Comparison of ENCODE assay signal across 12 mouse cellular contexts in the genomic region with DNA sequence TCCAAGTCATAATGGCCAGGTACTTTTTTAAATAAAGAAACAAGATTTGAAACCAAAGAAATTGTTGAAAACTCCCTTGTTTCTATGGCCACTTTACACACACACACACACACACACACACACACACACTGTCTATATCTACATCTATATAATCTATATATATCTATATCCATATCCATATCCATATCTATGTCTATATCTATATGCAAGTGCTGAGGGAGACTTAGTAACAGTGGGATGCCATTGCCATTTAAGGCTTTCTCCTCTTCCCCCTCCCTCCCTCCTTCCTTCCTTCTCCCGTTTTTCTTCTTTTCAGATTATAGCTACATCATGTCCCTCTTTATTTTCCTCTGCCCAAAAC. TPM values are rescaled to one million over a fixed set of nuclear protein-coding genes. Genes with fewer than 3 reads are reported as not detected.
A peak's percentile ranks its signal among the peaks of the same experiment; 100 is the strongest.
DNase-seq lines count a peak whose midpoint lies in the region; ATAC-seq and TF ChIP-seq lines count a peak whose summit lies in the region.
"Had no signal": no experiment of that assay in that cellular context is flagged by ENCODE, and none has a peak within 500 bp of the region (broad histone marks: within the 10 kb centered on the region; RNA-seq: fewer than 3 reads in every experiment).

No protein-coding gene starts in this region.

- H3K9ac ChIP-seq in heart, embryonic 16.5 days (ENCODE audit: low read length): no peak overlapping the region
- no peak overlapping the region for H3K9ac ChIP-seq in heart, adult 2 months (ENCODE audit: low read depth, low read length)
- no peak overlapping the region for H3K9ac ChIP-seq in MEL (ENCODE audit: control insufficient read depth, low read depth, low read length, poor library complexity, severe bottlenecking)
- H3K9ac ChIP-seq in hindbrain, embryonic 13.5 days: no peak overlapping the region
- H3K9ac ChIP-seq in midbrain, embryonic 14.5 days (replicated peaks; ENCODE audit: low read length): no peak overlapping the region
- H3K9ac ChIP-seq: embryonic facial prominence, embryonic 15.5 days; liver, embryonic 14.5 days had no signal

- intact Hi-C loops in heart, adult 2 months (cut with DNase I): loop anchor here (2.0 to 10.0 kb wide), 2 partner anchors 197 to 1977 kb away; no protein-coding TSS in a partner anchor

- no peaks in the 10 kb centered on the region for H3K27me3 ChIP-seq in heart, embryonic 16.5 days (ENCODE audit: control insufficient read depth, insufficient read depth, low read length)
- no peaks in the 10 kb centered on the region for H3K27me3 ChIP-seq in heart, adult 2 months (ENCODE audit: control insufficient read depth, insufficient read depth, low read length)
- H3K27me3 ChIP-seq in MEL (ENCODE audit: control insufficient read depth in 1 of 2, insufficient read depth in 2 of 2, low read length in 2 of 2): no peaks in the 10 kb centered on the region
- H3K27me3 ChIP-seq in hindbrain, embryonic 13.5 days: no peaks in the 10 kb centered on the region
- no peaks in the 10 kb centered on the region for H3K27me3 ChIP-seq in midbrain, embryonic 14.5 days (ENCODE audit: control insufficient read depth, insufficient read depth, low read length)
- H3K27me3 ChIP-seq: embryonic facial prominence, embryonic 15.5 days; megakaryocyte, embryonic 14.5 days had no signal

- H3K36me3 ChIP-seq in heart, embryonic 16.5 days (ENCODE audit: control insufficient read depth, insufficient read depth): no peaks in the 10 kb centered on the region
- H3K36me3 ChIP-seq in heart, adult 2 months (ENCODE audit: control insufficient read depth, insufficient read depth, low read length): no peaks in the 10 kb centered on the region
- H3K36me3 ChIP-seq in MEL (ENCODE audit: control insufficient read depth in 1 of 2, insufficient read depth in 2 of 2, low read length in 2 of 2): peaks cover 0 to 29% of the 10 kb centered on the region in 2 experiments; a peak in 2 of 4 replicates
- no peaks in the 10 kb centered on the region for H3K36me3 ChIP-seq in hindbrain, embryonic 13.5 days
- no peaks in the 10 kb centered on the region for H3K36me3 ChIP-seq in midbrain, embryonic 14.5 days (ENCODE audit: control insufficient read depth, insufficient read depth, low read length)
- H3K36me3 ChIP-seq: embryonic facial prominence, embryonic 15.5 days; limb, embryonic 10.5 days had no signal

- no peak for TF ChIP-seq RAD21 in MEL (IDR thresholded peaks at IDR 0.05; ENCODE audit: low read depth, low read length)

- no peak for ATAC-seq in heart, embryonic 16.5 days (replicated peaks; ENCODE audit: extremely low read depth, insufficient read depth, low FRiP score)
- no peak; the same call in 1 of the 2 replicates for ATAC-seq in hindbrain, embryonic 13.5 days (ENCODE audit: low FRiP score)
- ATAC-seq in midbrain, embryonic 14.5 days (ENCODE audit: low FRiP score, low TSS enrichment): no peak
- no peak for ATAC-seq in frontal cortex, adult (ENCODE audit: low TSS enrichment)

- TF ChIP-seq POLR2A in heart, adult 2 months (IDR thresholded peaks at IDR 0.05; ENCODE audit: insufficient read depth, low read depth, low read length): no peak
- TF ChIP-seq POLR2A in MEL (IDR thresholded peaks at IDR 0.05; ENCODE audit: control insufficient read depth in 1 of 2, insufficient read depth in 1 of 2, low read depth in 1 of 2, low read length in 2 of 2, poor library complexity in 1 of 2): no peak

- no peak for DNase-seq in heart, adult 2 months
- DNase-seq in MEL (ENCODE audit: low read depth, low spot score): peak; percentile 28
- no peak for DNase-seq in midbrain, embryonic 14.5 days
- no peak for DNase-seq in cerebellum, postnatal 36 days
- no peak for DNase-seq in right cerebral cortex, postnatal 14 days

- peaks cover 5% of the 10 kb centered on the region for H3K4me1 ChIP-seq in heart, embryonic 16.5 days (ENCODE audit: control insufficient read depth, insufficient read depth, low read length)
- H3K4me1 ChIP-seq in heart, adult 2 months (ENCODE audit: control insufficient read depth, insufficient read depth, low read length): peaks cover 1% of the 10 kb centered on the region
- H3K4me1 ChIP-seq in MEL (ENCODE audit: control insufficient read depth in 1 of 2, insufficient read depth in 2 of 2, low read length in 2 of 2): peaks cover 5 to 28% of the 10 kb centered on the region in 2 experiments
- peaks cover 12% of the 10 kb centered on the region; the same call in 1 of the 2 replicates for H3K4me1 ChIP-seq in hindbrain, embryonic 13.5 days (replicated peaks)
- H3K4me1 ChIP-seq in midbrain, embryonic 14.5 days (ENCODE audit: control insufficient read depth, insufficient read depth, low read length): no peaks in the 10 kb centered on the region

- no peaks in the 10 kb centered on the region for H3K79me2 ChIP-seq in heart, adult 2 months (replicated peaks; ENCODE audit: control insufficient read depth, insufficient read depth, low read length)
- H3K79me2 ChIP-seq in MEL (ENCODE audit: control insufficient read depth, insufficient read depth, low read length, poor library complexity): no peaks in the 10 kb centered on the region

- no peak for TF ChIP-seq EP300 in heart, adult 2 months (IDR thresholded peaks at IDR 0.05; ENCODE audit: insufficient read depth, low read depth, low read length)
- no peak for TF ChIP-seq EP300 in MEL (IDR thresholded peaks at IDR 0.05; ENCODE audit: low read depth in 1 of 2, low read length in 2 of 2)

- H3K4me2 ChIP-seq in heart, embryonic 16.5 days (ENCODE audit: low read depth, low read length): peak overlapping the region; percentile 64; the same call in 1 of the 2 replicates
- H3K4me2 ChIP-seq in hindbrain, embryonic 13.5 days: peak overlapping the region; percentile 60; the same call in 1 of the 2 replicates
- H3K4me2 ChIP-seq in midbrain, embryonic 14.5 days (ENCODE audit: low read length): peak overlapping the region; percentile 62; the same call in 1 of the 2 replicates

- no peak for TF ChIP-seq CTCF in heart, adult 2 months (IDR thresholded peaks at IDR 0.05)
- no peak for TF ChIP-seq CTCF in MEL (IDR thresholded peaks at IDR 0.05 in 2 of 3, conservative IDR thresholded peaks at IDR 0.05 in 1 of 3; ENCODE audit: control insufficient read depth in 1 of 3, insufficient read depth in 1 of 3, low read depth in 2 of 3, low read length in 3 of 3, poor library complexity in 1 of 3, severe bottlenecking in 1 of 3)

- H3K27ac ChIP-seq in heart, embryonic 16.5 days (ENCODE audit: low read length): no peak overlapping the region
- no peak overlapping the region for H3K27ac ChIP-seq in heart, adult 2 months
- H3K27ac ChIP-seq in MEL (ENCODE audit: control insufficient read depth, low read depth, low read length): no peak overlapping the region
- no peak overlapping the region for H3K27ac ChIP-seq in hindbrain, embryonic 13.5 days
- H3K27ac ChIP-seq in midbrain, embryonic 14.5 days (replicated peaks; ENCODE audit: low read depth, low read length): no peak overlapping the region
- H3K27ac ChIP-seq: embryonic facial prominence, embryonic 15.5 days; limb, embryonic 10.5 days; liver, embryonic 14.5 days had no signal

- H3K4me3 ChIP-seq in heart, embryonic 16.5 days (ENCODE audit: low read length): no peak overlapping the region
- no peak overlapping the region for H3K4me3 ChIP-seq in heart, adult 2 months
- peak overlapping the region in 1 of 2 experiments; percentile 38; a peak in 2 of 4 replicates for H3K4me3 ChIP-seq in MEL (ENCODE audit: control insufficient read depth in 1 of 2, insufficient read depth in 1 of 2, low read depth in 2 of 2, low read length in 2 of 2)
- H3K4me3 ChIP-seq in hindbrain, embryonic 13.5 days: no peak overlapping the region
- H3K4me3 ChIP-seq in midbrain, embryonic 14.5 days (replicated peaks; ENCODE audit: low read depth, low read length): no peak overlapping the region

- 28% methylated on average over 1 of the region's 1 CpGs for WGBS in heart, embryonic 16.5 days
- 4% methylated on average over 1 of the region's 1 CpGs for WGBS in heart, adult 2 months
- 15% methylated on average over 1 of the region's 1 CpGs for WGBS in hindbrain, embryonic 13.5 days
- 19% methylated on average over 1 of the region's 1 CpGs for WGBS in midbrain, embryonic 14.5 days

- no peaks in the 10 kb centered on the region for H3K9me3 ChIP-seq in heart, embryonic 16.5 days (replicated peaks; ENCODE audit: control insufficient read depth, low read length)
- no peaks in the 10 kb centered on the region for H3K9me3 ChIP-seq in MEL (replicated peaks; ENCODE audit: insufficient read depth, low read length)
- H3K9me3 ChIP-seq in hindbrain, embryonic 13.5 days: no peaks in the 10 kb centered on the region
- no peaks in the 10 kb centered on the region for H3K9me3 ChIP-seq in midbrain, embryonic 14.5 days (ENCODE audit: control insufficient read depth, low read length)
- H3K9me3 ChIP-seq: embryonic facial prominence, embryonic 15.5 days; limb, embryonic 10.5 days; megakaryocyte, embryonic 14.5 days had no signal

TF ChIP-seq in MEL, 35 proteins besides CTCF, POLR2A, EP300 and RAD21 (continues in another document):
- no peak for TF ChIP-seq ZMIZ1 (IDR thresholded peaks at IDR 0.05; ENCODE audit: low read depth, low read length)
- no peak for TF ChIP-seq CHD2 (IDR thresholded peaks at IDR 0.05; ENCODE audit: low read length)
- no peak for TF ChIP-seq ETS1 (IDR thresholded peaks at IDR 0.05; ENCODE audit: low read depth, low read length)
- no peak for TF ChIP-seq ZNF384 (IDR thresholded peaks at IDR 0.05; ENCODE audit: low read depth, low read length)
- no peak for TF ChIP-seq TCF12 (IDR thresholded peaks at IDR 0.05; ENCODE audit: low read depth, low read length)
- no peak for TF ChIP-seq MAX (IDR thresholded peaks at IDR 0.05; ENCODE audit: low read length)

RNA-seq across cellular contexts. Expression of gene Asb5, which starts 21.3 kb away (rescaled TPM):
- 4.7 and 5.9 TPM in 2 replicates for polyA plus RNA-seq in heart, embryonic 16.5 days (2015; fragmentation: Nextera tagmentation; extraction: Ambion mirVana)
- 10 to 100 TPM; 18.6 to 22.6 TPM for total RNA-seq in heart, adult 2 months (2021)
- polyA plus RNA-seq in heart, adult 2 months (2012; rRNA removed): 25.4 and 54.8 TPM in 2 replicates
- 0.27 TPM in 1 of 2 replicates, not detected in the other for total RNA-seq in MEL (2012; rRNA removed)
- polyA plus RNA-seq in MEL (2012; ENCODE audit: insufficient read depth in 1 of 2, insufficient read length in 2 of 2, low read depth in 1 of 2, low replicate concordance in 2 of 2, missing spikeins in 1 of 2): 1 to 10 TPM in 1 of 2 experiments, not detected in 1; 1.4 TPM
- 6.7 and 7.9 TPM in 2 replicates for polyA plus RNA-seq in hindbrain, embryonic 13.5 days (2015; fragmentation: Nextera tagmentation; extraction: Ambion mirVana)
- polyA plus RNA-seq in midbrain, embryonic 14.5 days (2014; fragmentation: Nextera tagmentation; extraction: Ambion mirVana): 5.9 and 7.0 TPM in 2 replicates

RNA-seq across cellular contexts. Expression of gene Spcs3, which starts 21.7 kb away (rescaled TPM):
- 59.3 and 67.2 TPM in 2 replicates for polyA plus RNA-seq in heart, embryonic 16.5 days (2015; fragmentation: Nextera tagmentation; extraction: Ambion mirVana)
- 10 to 100 TPM; 44.8 to 56.8 TPM for total RNA-seq in heart, adult 2 months (2021)
- polyA plus RNA-seq in heart, adult 2 months (2012; rRNA removed): 11.2 and 26.9 TPM in 2 replicates
- 69.0 and 69.7 TPM in 2 replicates for total RNA-seq in MEL (2012; rRNA removed)
- 100 to 1,000 TPM in 1 of 2 experiments, 10 to 100 TPM in 1; 78.0 to 140 TPM for polyA plus RNA-seq in MEL (2012; ENCODE audit: insufficient read depth in 1 of 2, insufficient read length in 2 of 2, low read depth in 1 of 2, low replicate concordance in 2 of 2, missing spikeins in 1 of 2)
- 53.1 and 56.2 TPM in 2 replicates for polyA plus RNA-seq in hindbrain, embryonic 13.5 days (2015; fragmentation: Nextera tagmentation; extraction: Ambion mirVana)
- polyA plus RNA-seq in midbrain, embryonic 14.5 days (2014; fragmentation: Nextera tagmentation; extraction: Ambion mirVana): 46.0 and 57.5 TPM in 2 replicates
